Mouse (Mus musculus) heart, postnatal 0 days (tissue): ENCODE data around the gene Rdh16. TPM values are rescaled to one million over a fixed set of nuclear protein-coding genes. Genes with fewer than 3 reads are reported as not detected.

Experiments used
- ATAC-seq: fragments of 200-750 bp; cut with Nextera tagmentation; 2 replicates; pipeline ENCODE4 v1.8.0; 2017; ENCODE audit warnings: low read depth, moderate number of reproducible peaks, moderate library complexity; ENCODE audit not compliant: insufficient read depth
- DNase-seq: peaks from one replicate; pipeline ENCODE4 v3.0.0-alpha.2; 2016; ENCODE audit warnings: low spot score
- H3K27ac ChIP-seq: fragments of 300-500 bp; sonication (generic); 2 replicates; pipeline ENCODE4 v1.5.1; 2014; ENCODE audit warnings: low read depth, mild to moderate bottlenecking
- H3K27me3 ChIP-seq: fragments of 300-500 bp; sonication (generic); 2 replicates; pipeline ENCODE4 v1.6.1; 2014; ENCODE audit warnings: low read length, mixed read lengths; ENCODE audit not compliant: control insufficient read depth, insufficient read depth
- H3K36me3 ChIP-seq: fragments of 300-500 bp; sonication (generic); replicated peaks from 2 replicates; pipeline ENCODE4 v1.6.1; 2014; ENCODE audit warnings: low read length, mixed read lengths; ENCODE audit not compliant: control insufficient read depth, insufficient read depth
- H3K4me1 ChIP-seq: fragments of 300-500 bp; sonication (generic); 2 replicates; pipeline ENCODE4 v1.6.1; 2014; ENCODE audit warnings: antibody characterized with exemption; ENCODE audit not compliant: control insufficient read depth, insufficient read depth
- H3K4me2 ChIP-seq: fragments of 300-500 bp; sonication (generic); 2 replicates; pipeline ENCODE4 v1.6.1; 2014; ENCODE audit warnings: low read depth, mild to moderate bottlenecking, low read length, moderate library complexity
- H3K4me3 ChIP-seq: fragments of 300-500 bp; sonication (generic); 2 replicates; pipeline ENCODE4 v1.5.1; 2014; ENCODE audit warnings: low read depth, low read length
- H3K9ac ChIP-seq: fragments of 300-500 bp; sonication (generic); replicated peaks from 2 replicates; pipeline ENCODE4 v1.6.1; 2014; ENCODE audit warnings: low read depth, low read length, mixed read lengths
- H3K9me3 ChIP-seq: fragments of 300-500 bp; sonication (generic); replicated peaks from 2 replicates; pipeline ENCODE4 v1.6.1; 2016; ENCODE audit warnings: low read length; ENCODE audit not compliant: control insufficient read depth
- CTCF ChIP-seq: IDR thresholded peaks from 2 replicates; pipeline ENCODE4 v1.5.1; 2016; ENCODE audit warnings: antibody characterized with exemption, control low read depth, low read depth
- EP300 ChIP-seq: IDR thresholded peaks from 2 replicates; pipeline ENCODE4 v1.6.1; 2016; ENCODE audit warnings: antibody characterized with exemption, low read depth
- WGBS: fragments of 180-500 bp; shearing (Covaris S2); extraction: QIAGEN DNeasy Blood & Tissue Kit; methylation state at CpG from one replicate; pipeline ENCODE4 v1.1.7; 2014; 5-methylcytosine and 5-hydroxymethylcytosine counted together
- polyA plus RNA-seq: library from polyadenylated mRNA; unstranded; fragments of >200 nt; fragmentation: Nextera tagmentation; extraction: Ambion mirVana; gene quantifications from 2 replicates; pipeline ENCODE4 v1.2.1, GENCODE M21; 2015
- total RNA-seq: library from RNA; depleted of rRNA; stranded (reverse); fragments of >200 nt; gene quantifications from 2 replicates; pipeline ENCODE4 v1.2.3, GENCODE M21; 2014; ENCODE audit warnings: low replicate concordance; rRNA removed

Rdh16 gene
- total RNA-seq (not detected in 2 replicates), polyA plus RNA-seq (not detected in 2 replicates)

GRCm38 (mm10) chr10:127800891-127801290, at the start of gene Rdh16:
Gene Rdh16 (plus strand): TSS chr10:127801152.
- 68% methylated on average over 6 of the region's 6 CpGs for WGBS
- no peak for TF ChIP-seq EP300
- no peaks in the 10 kb centered on the region for H3K4me1 ChIP-seq
- no peaks in the 10 kb centered on the region for H3K36me3 ChIP-seq
- H3K9ac ChIP-seq, result no peak within 1 kb of the TSS
- no peak within 1 kb of the TSS for H3K4me3 ChIP-seq
- ATAC-seq (no peak), DNase-seq (no peak)
- H3K27ac ChIP-seq, result no peak within 1 kb of the TSS
- H3K27me3 ChIP-seq, result no peaks in the 10 kb centered on the region
- no peaks in the 10 kb centered on the region for H3K9me3 ChIP-seq
- no peak within 1 kb of the TSS for H3K4me2 ChIP-seq

GRCm38 (mm10) chr10:127751548-127751947, 49.4 kb upstream of the Rdh16 start, which contains the start of gene Gpr182:
Gene Gpr182 (minus strand): TSS chr10:127751732.
- peak within 1 kb of the TSS; percentile 57 for H3K4me2 ChIP-seq
- H3K27ac ChIP-seq, result peak within 1 kb of the TSS; percentile 34; the same call in 1 of the 2 replicates
- peaks cover 11% of the 10 kb centered on the region; the same call in 1 of the 2 replicates for H3K4me1 ChIP-seq
- peak within 1 kb of the TSS; percentile 26; the same call in 1 of the 2 replicates for H3K9ac ChIP-seq
- peak within 1 kb of the TSS; percentile 39 for H3K4me3 ChIP-seq
- peak; percentile 63 for DNase-seq
- no peaks in the 10 kb centered on the region for H3K27me3 ChIP-seq
- no peak for TF ChIP-seq EP300
- TF ChIP-seq CTCF, result no peak
- 41% methylated on average over 8 of the region's 8 CpGs for WGBS
- H3K9me3 ChIP-seq, result no peaks in the 10 kb centered on the region
- H3K36me3 ChIP-seq, result peaks cover 12% of the 10 kb centered on the region; the same call in 1 of the 2 replicates
- peak; percentile 62 for ATAC-seq

- Histone ChIP-seq H3K27me3 (no peaks in the 10 kb centered on the region), H3K9me3 (no peaks in the 10 kb centered on the region), H3K4me3 (no peak overlapping the region), H3K36me3 (no peaks in the 10 kb centered on the region), H3K4me1 (peaks cover 11% of the 10 kb centered on the region; the same call in 1 of the 2 replicates), H3K9ac (no peak overlapping the region), H3K27ac (peak overlapping the region; percentile 54), H3K4me2 (no peak overlapping the region)
- WGBS, result 40% methylated on average over 6 of the region's 6 CpGs
- TF ChIP-seq EP300 (peak; percentile 58; the same call in 1 of the 2 replicates), CTCF (no peak)
- DNase-seq, result no peak
- no peak for ATAC-seq
Measured at GRCm38 (mm10) chr10:127754566-127755166, 46.3 kb upstream of the Rdh16 start.

- peak overlapping the region; percentile 54; the same call in 1 of the 2 replicates for H3K27ac ChIP-seq
- DNase-seq (no peak), ATAC-seq (no peak)
- no peak overlapping the region for H3K4me3 ChIP-seq
- H3K4me2 ChIP-seq, result no peak overlapping the region
- no peaks in the 10 kb centered on the region for H3K27me3 ChIP-seq
- WGBS, result 30% methylated on average over 3 of the region's 3 CpGs
- no peaks in the 10 kb centered on the region for H3K36me3 ChIP-seq
- peaks cover 11% of the 10 kb centered on the region; the same call in 1 of the 2 replicates for H3K4me1 ChIP-seq
- TF ChIP-seq CTCF (no peak), EP300 (no peak)
- no peak overlapping the region for H3K9ac ChIP-seq
- H3K9me3 ChIP-seq, result no peaks in the 10 kb centered on the region
Measured at GRCm38 (mm10) chr10:127755246-127755645, 45.7 kb upstream of the Rdh16 start.

GRCm38 (mm10) chr10:127755770-127756468, 45.0 kb upstream of the Rdh16 start:
- peak; percentile 60 for ATAC-seq
- Histone ChIP-seq H3K4me1 (peaks cover 11% of the 10 kb centered on the region; the same call in 1 of the 2 replicates), H3K27me3 (no peaks in the 10 kb centered on the region), H3K4me2 (peak overlapping the region; percentile 57), H3K9me3 (no peaks in the 10 kb centered on the region), H3K4me3 (peak overlapping the region; percentile 32), H3K36me3 (no peaks in the 10 kb centered on the region), H3K9ac (no peak overlapping the region), H3K27ac (peak overlapping the region; percentile 64)
- 19% methylated on average over 17 of the region's 18 CpGs for WGBS
- peak; percentile 65 for DNase-seq
- no peak for TF ChIP-seq CTCF
- no peak for TF ChIP-seq EP300
